ENCODE assay signal across 8 mouse cellular contexts in the genomic region with DNA sequence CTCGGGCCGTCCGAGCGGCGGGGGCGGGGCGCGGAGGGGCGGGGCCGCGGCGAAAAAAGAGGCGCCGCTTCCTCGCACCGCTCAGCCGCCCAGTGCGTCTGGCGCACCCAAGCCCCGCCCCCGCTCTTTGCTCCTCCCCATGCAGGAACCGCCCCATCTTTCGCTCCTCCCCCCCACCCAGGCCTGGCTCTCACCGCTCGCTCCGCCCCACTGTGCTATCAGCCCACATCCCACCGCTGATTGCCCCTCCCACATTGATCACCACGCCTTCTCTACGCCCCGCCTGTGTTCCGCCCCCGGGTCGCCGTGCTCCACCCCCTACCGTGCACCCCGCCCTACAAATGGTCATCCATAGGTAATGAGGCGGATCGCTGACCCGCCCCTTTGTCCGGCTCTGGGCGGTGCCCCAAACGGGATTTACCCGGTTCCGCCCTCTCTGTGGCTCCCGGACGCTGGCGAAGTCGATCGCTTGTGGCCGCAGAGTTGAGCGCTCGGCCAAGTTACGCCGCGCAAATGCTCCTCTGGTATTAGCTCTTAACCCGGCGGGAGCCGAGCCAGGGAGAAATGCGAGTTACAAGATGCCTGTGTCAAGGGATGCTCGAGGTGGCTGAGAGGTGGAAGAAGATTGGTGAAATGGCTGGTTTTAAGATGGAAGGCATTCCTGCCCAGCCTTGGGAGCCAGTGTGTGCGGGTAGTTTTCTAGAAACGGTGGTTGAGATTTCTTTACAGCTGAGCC. TPM values are rescaled to one million over a fixed set of nuclear protein-coding genes. Genes with fewer than 3 reads are reported as not detected.
A peak's percentile ranks its signal among the peaks of the same experiment; 100 is the strongest.
DNase-seq lines count a peak whose midpoint lies in the region; ATAC-seq and TF ChIP-seq lines count a peak whose summit lies in the region.

No protein-coding gene starts in this region.

- no peak for TF ChIP-seq EP300 in MEL (IDR thresholded peaks at IDR 0.05; ENCODE audit: low read depth in 1 of 2, low read length in 2 of 2)
- no peak; the same call in 1 of the 2 replicates for TF ChIP-seq EP300 in lung, postnatal 0 days (IDR thresholded peaks at IDR 0.05)

- no peak for TF ChIP-seq POLR2A in MEL (IDR thresholded peaks at IDR 0.05; ENCODE audit: control insufficient read depth in 1 of 2, insufficient read depth in 1 of 2, low read depth in 1 of 2, low read length in 2 of 2, poor library complexity in 1 of 2)
- TF ChIP-seq POLR2A in cerebellum, adult 2 months (IDR thresholded peaks at IDR 0.05; ENCODE audit: borderline replicate concordance, insufficient read depth, low read length): peak; percentile 41; the same call in 1 of the 2 replicates

- no peak for TF ChIP-seq CTCF in MEL (IDR thresholded peaks at IDR 0.05 in 2 of 3, conservative IDR thresholded peaks at IDR 0.05 in 1 of 3; ENCODE audit: control insufficient read depth in 1 of 3, insufficient read depth in 1 of 3, low read depth in 2 of 3, low read length in 3 of 3, poor library complexity in 1 of 3, severe bottlenecking in 1 of 3)
- no peak for TF ChIP-seq CTCF in cerebellum, adult 2 months (IDR thresholded peaks at IDR 0.05; ENCODE audit: borderline replicate concordance, insufficient read depth, low read depth, low read length)
- TF ChIP-seq CTCF in forebrain, postnatal 0 days (IDR thresholded peaks at IDR 0.05; ENCODE audit: low read depth): no peak
- TF ChIP-seq CTCF in lung, postnatal 0 days (IDR thresholded peaks at IDR 0.05): 0 out of 2 replicates have a peak, but pooled peaks have one; percentile 4

- H3K4me1 ChIP-seq in MEL (ENCODE audit: control insufficient read depth in 1 of 2, insufficient read depth in 2 of 2, low read length in 2 of 2): peaks cover 7 to 33% of the 10 kb centered on the region in 2 experiments
- 0 out of 2 replicates have a peak, but pooled peaks cover 6% of the 10 kb centered on the region for H3K4me1 ChIP-seq in cerebellum, adult 2 months (ENCODE audit: control insufficient read depth, insufficient read depth, low read length)
- peaks cover 23% of the 10 kb centered on the region for H3K4me1 ChIP-seq in forebrain, postnatal 0 days (ENCODE audit: insufficient read depth)
- H3K4me1 ChIP-seq in lung, postnatal 0 days (ENCODE audit: insufficient read depth, low read depth, low read length): peaks cover 33% of the 10 kb centered on the region

- TF ChIP-seq RAD21 in MEL (IDR thresholded peaks at IDR 0.05; ENCODE audit: low read depth, low read length): no peak

- peak overlapping the region; percentile 54 for H3K9ac ChIP-seq in MEL (ENCODE audit: control insufficient read depth, low read depth, low read length, poor library complexity, severe bottlenecking)
- peak overlapping the region; percentile 92 for H3K9ac ChIP-seq in forebrain, postnatal 0 days
- peak overlapping the region; percentile 90 for H3K9ac ChIP-seq in lung, postnatal 0 days (replicated peaks; ENCODE audit: low read depth)

- no peak overlapping the region for H3K27ac ChIP-seq in MEL (ENCODE audit: control insufficient read depth, low read depth, low read length)
- H3K27ac ChIP-seq in cerebellum, adult 2 months (ENCODE audit: insufficient read depth, low read length): peak overlapping the region; percentile 13; the same call in 1 of the 2 replicates
- H3K27ac ChIP-seq in forebrain, postnatal 0 days (ENCODE audit: low read depth, low read length): peak overlapping the region; percentile 88
- H3K27ac ChIP-seq in lung, postnatal 0 days (ENCODE audit: low read length): peak overlapping the region; percentile 98

- H3K9me3 ChIP-seq in MEL (replicated peaks; ENCODE audit: insufficient read depth, low read length): no peaks in the 10 kb centered on the region
- no peaks in the 10 kb centered on the region for H3K9me3 ChIP-seq in forebrain, postnatal 0 days (ENCODE audit: low read length)
- H3K9me3 ChIP-seq in lung, postnatal 0 days (ENCODE audit: low read length): no peaks in the 10 kb centered on the region

- ATAC-seq in forebrain, postnatal 0 days: peak; percentile 93
- ATAC-seq in hematopoietic stem cell, adult 5-6 weeks (replicated peaks in 1 of 2; ENCODE audit: insufficient read depth in 1 of 2, low FRiP score in 2 of 2, low TSS enrichment in 1 of 2, low read depth in 1 of 2, poor library complexity in 2 of 2, severe bottlenecking in 2 of 2): peak; percentile 81 to 86
- ATAC-seq in lung, postnatal 0 days: peak; percentile 95

- no peaks in the 10 kb centered on the region for H3K27me3 ChIP-seq in MEL (ENCODE audit: control insufficient read depth in 1 of 2, insufficient read depth in 2 of 2, low read length in 2 of 2)
- H3K27me3 ChIP-seq in cerebellum, adult 2 months (ENCODE audit: control insufficient read depth, insufficient read depth, low read length): no peaks in the 10 kb centered on the region
- H3K27me3 ChIP-seq in forebrain, postnatal 0 days (ENCODE audit: insufficient read depth, low read length): no peaks in the 10 kb centered on the region
- H3K27me3 ChIP-seq in lung, postnatal 0 days (replicated peaks; ENCODE audit: insufficient read depth, low read length): no peaks in the 10 kb centered on the region

- 1% methylated on average over 56 of the region's 62 CpGs for WGBS in cerebellum, adult 2 months
- 2% methylated on average over 61 of the region's 62 CpGs for WGBS in forebrain, postnatal 0 days
- WGBS in lung, postnatal 0 days: 3% methylated on average over 40 of the region's 62 CpGs

- peak overlapping the region; percentile 80 for H3K4me2 ChIP-seq in forebrain, postnatal 0 days (ENCODE audit: low read depth)
- peak overlapping the region; percentile 77 for H3K4me2 ChIP-seq in lung, postnatal 0 days (replicated peaks; ENCODE audit: low read depth, low read length)

- peak; percentile 93 for DNase-seq in MEL (ENCODE audit: low read depth, low spot score)
- DNase-seq in cerebellum, adult 2 months: peak; percentile 96 to 97
- DNase-seq in forebrain, postnatal 0 days: peak; percentile 93
- DNase-seq in layer of hippocampus, adult 9-11 months: peak; percentile 98
- DNase-seq in lung, postnatal 0 days (ENCODE audit: low spot score): peak; percentile 99
- peak; percentile 98 for DNase-seq in ovary, postnatal 14 days (ENCODE audit: low spot score)
- peak; percentile 98 for DNase-seq in thymus, postnatal 14 days

- H3K4me3 ChIP-seq in MEL (ENCODE audit: control insufficient read depth in 1 of 2, insufficient read depth in 1 of 2, low read depth in 2 of 2, low read length in 2 of 2): peak overlapping the region; percentile 88 to 99
- H3K4me3 ChIP-seq in cerebellum, adult 2 months (replicated peaks; ENCODE audit: insufficient read depth, low read depth, low read length): peak overlapping the region; percentile 63
- peak overlapping the region; percentile 97 for H3K4me3 ChIP-seq in forebrain, postnatal 0 days (ENCODE audit: low read depth, low read length)
- peak overlapping the region; percentile 90 for H3K4me3 ChIP-seq in lung, postnatal 0 days (ENCODE audit: low read depth, low read length)

- H3K36me3 ChIP-seq in MEL (ENCODE audit: control insufficient read depth in 1 of 2, insufficient read depth in 2 of 2, low read length in 2 of 2): peaks cover 0 to 34% of the 10 kb centered on the region in 2 experiments; a peak in 2 of 4 replicates
- H3K36me3 ChIP-seq in forebrain, postnatal 0 days (ENCODE audit: insufficient read depth): no peaks in the 10 kb centered on the region
- H3K36me3 ChIP-seq in lung, postnatal 0 days (ENCODE audit: insufficient read depth, low read length): no peaks in the 10 kb centered on the region

- H3K79me2 ChIP-seq in MEL (ENCODE audit: control insufficient read depth, insufficient read depth, low read length, poor library complexity): peaks cover 21% of the 10 kb centered on the region

TF ChIP-seq in MEL, 35 proteins besides CTCF, POLR2A, EP300 and RAD21:
- TF ChIP-seq BHLHE40 (IDR thresholded peaks at IDR 0.05; ENCODE audit: borderline replicate concordance, low read depth, low read length): no peak
- TF ChIP-seq NRF1 (IDR thresholded peaks at IDR 0.05; ENCODE audit: insufficient read depth, low read depth, low read length, poor library complexity, severe bottlenecking): 0 out of 2 replicates have a peak, but pooled peaks have one; percentile 23
- TF ChIP-seq ZNF384 (IDR thresholded peaks at IDR 0.05; ENCODE audit: low read depth, low read length): no peak
- no peak for TF ChIP-seq RCOR1 (IDR thresholded peaks at IDR 0.05; ENCODE audit: low read depth, low read length)
- TF ChIP-seq MXI1 (IDR thresholded peaks at IDR 0.05; ENCODE audit: low read depth, low read length): peak; percentile 35
- TF ChIP-seq ELF1 (IDR thresholded peaks at IDR 0.05; ENCODE audit: low read depth, low read length): 0 out of 2 replicates have a peak, but pooled peaks have one; percentile 14
- no peak for TF ChIP-seq HCFC1 (IDR thresholded peaks at IDR 0.05; ENCODE audit: low read depth, low read length)

RNA-seq across cellular contexts. Expression of gene Tspan14, which starts 0.4 kb away (rescaled TPM):
- 16.7 and 24.8 TPM in 2 replicates for total RNA-seq in MEL (2012; rRNA removed)
- 10 to 100 TPM in 1 of 2 experiments, not detected in 1; 29.9 TPM for polyA plus RNA-seq in MEL (2012; ENCODE audit: insufficient read depth in 1 of 2, insufficient read length in 2 of 2, low read depth in 1 of 2, low replicate concordance in 2 of 2, missing spikeins in 1 of 2)
- polyA plus RNA-seq in cerebellum, adult 2 months (2012; rRNA removed): 39.1 and 39.6 TPM in 2 replicates
- total RNA-seq in forebrain, postnatal 0 days (2014; rRNA removed): 42.2 and 43.8 TPM in 2 replicates
- 37.8 and 43.1 TPM in 2 replicates for polyA plus RNA-seq in forebrain, postnatal 0 days (2015; fragmentation: Nextera tagmentation; extraction: Ambion mirVana)
- 57.2 and 76.9 TPM in 2 replicates for total RNA-seq in hematopoietic stem cell, adult 5-6 weeks (2017)
- polyA plus RNA-seq in lung, postnatal 0 days (2015; fragmentation: Nextera tagmentation; extraction: Ambion mirVana): 77.3 and 84.9 TPM in 2 replicates

RNA-seq across cellular contexts. Expression of gene Fam213a, which starts 46.6 kb away (rescaled TPM):
- 19.2 and 20.3 TPM in 2 replicates for total RNA-seq in MEL (2012; rRNA removed)
- 10 to 100 TPM in 1 of 2 experiments, not detected in 1; 28.5 TPM for polyA plus RNA-seq in MEL (2012; ENCODE audit: insufficient read depth in 1 of 2, insufficient read length in 2 of 2, low read depth in 1 of 2, low replicate concordance in 2 of 2, missing spikeins in 1 of 2)
- 146 and 150 TPM in 2 replicates for polyA plus RNA-seq in cerebellum, adult 2 months (2012; rRNA removed)
- total RNA-seq in forebrain, postnatal 0 days (2014; rRNA removed): 92.4 and 106 TPM in 2 replicates
- polyA plus RNA-seq in forebrain, postnatal 0 days (2015; fragmentation: Nextera tagmentation; extraction: Ambion mirVana): 54.7 and 106 TPM in 2 replicates
- total RNA-seq in hematopoietic stem cell, adult 5-6 weeks (2017): 37.0 and 46.1 TPM in 2 replicates
- polyA plus RNA-seq in lung, postnatal 0 days (2015; fragmentation: Nextera tagmentation; extraction: Ambion mirVana): 40.6 and 50.1 TPM in 2 replicates
